Mouse (Mus musculus) CH12F3 (cell line): ENCODE measurements around the gene Fntb.
"Not testable (repeated sequence)": the region's sequence is repeated elsewhere in the genome, so short reads cannot be mapped to it uniquely, and the experiment has no call there.

Experiments
- in situ Hi-C: fragments of 300-500 bp; cut with MboI; formaldehyde crosslinking; loops from 2 replicates; pipeline ENCODE4 v1.14.3; 2020; ENCODE audit warnings: low sequenced_read_pairs

Gene Fntb

DNA sequence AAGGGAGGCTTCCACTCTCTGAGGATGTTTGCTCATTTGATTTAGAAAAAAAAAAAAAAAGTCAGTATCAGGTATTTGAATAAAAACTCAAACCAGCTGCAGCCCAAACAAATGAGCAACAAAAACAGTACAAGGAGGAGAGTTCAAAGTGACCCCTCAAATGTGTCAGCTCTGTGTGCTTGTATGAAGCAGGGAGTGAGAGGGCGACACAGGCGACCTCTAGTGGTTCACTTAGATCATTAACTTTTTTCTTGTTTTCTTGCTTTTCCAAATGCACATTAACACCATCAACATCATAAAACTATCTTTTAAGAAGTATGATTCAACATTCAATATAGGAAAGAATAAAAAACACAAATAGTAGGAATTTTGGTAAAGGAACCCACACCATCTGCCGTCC, 67.3 kb downstream of the Fntb start:
- in situ Hi-C loops: no loop called here

- in situ Hi-C loops: no loop called here
Measured at GRCm38 (mm10) chr12:76837101-76837843, 71.9 kb downstream of the Fntb start.

- in situ Hi-C loops: no loop called here
Measured at GRCm38 (mm10) chr12:76837844-76838650, 72.7 kb downstream of the Fntb start.

- in situ Hi-C loops: no loop called here
Measured at GRCm38 (mm10) chr12:76839298-76839697, 73.9 kb downstream of the Fntb start.

DNA sequence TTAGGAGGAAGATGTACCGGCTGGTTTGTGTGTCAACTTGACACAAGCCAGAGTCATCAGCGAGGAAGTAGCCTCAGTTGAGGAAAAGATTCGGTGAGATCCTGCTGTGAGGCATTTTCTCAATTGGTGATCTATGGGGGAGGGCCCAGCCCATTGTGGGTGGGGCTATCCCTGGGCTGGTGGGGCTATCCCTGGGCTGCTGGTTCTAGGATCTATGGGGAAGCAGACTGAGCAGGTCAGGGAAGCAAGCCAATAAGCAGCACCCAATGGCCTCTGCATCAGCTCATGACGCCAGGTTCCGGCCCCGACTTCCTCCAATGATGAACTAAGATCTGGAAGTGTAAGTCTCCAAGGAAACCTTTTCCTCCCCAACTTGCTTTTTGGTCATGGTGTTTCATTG, 74.7 kb downstream of the Fntb start:
- in situ Hi-C loops: no loop called here

DNA sequence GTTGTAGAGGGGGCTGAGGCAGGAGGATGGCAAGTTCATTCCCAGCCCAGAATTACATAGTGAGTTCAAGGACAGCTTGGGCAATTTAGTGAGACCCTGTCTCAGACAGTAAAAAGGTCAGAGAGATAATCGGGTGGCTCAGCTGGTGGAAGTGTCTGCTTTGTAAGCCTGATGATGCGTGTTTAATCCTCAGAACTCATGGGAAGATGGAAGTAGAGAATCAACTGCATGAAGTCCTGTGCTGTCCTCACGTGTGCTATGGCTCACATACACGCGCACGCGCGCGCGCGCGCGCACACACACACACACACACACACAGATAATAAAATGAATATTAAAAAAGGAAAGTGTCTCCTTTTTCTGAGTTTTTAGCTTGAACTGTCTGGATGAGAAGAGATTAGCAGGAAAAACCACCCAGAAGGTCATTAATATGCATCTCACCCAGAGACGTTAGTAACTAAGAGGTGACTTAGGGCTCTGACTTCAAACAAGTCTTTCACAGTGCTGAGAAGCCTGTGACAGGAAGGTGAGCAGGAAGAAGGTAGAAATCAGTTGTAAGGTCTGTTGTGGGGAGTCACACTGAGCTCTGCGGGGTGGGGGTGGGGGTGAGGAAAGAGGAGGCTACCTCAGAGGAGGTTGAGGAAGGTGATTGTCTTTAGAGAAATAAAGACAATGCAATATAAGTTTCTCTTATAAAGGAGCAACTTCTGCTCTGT, 79.1 kb downstream of the Fntb start:
- in situ Hi-C loops: no loop called here

DNA sequence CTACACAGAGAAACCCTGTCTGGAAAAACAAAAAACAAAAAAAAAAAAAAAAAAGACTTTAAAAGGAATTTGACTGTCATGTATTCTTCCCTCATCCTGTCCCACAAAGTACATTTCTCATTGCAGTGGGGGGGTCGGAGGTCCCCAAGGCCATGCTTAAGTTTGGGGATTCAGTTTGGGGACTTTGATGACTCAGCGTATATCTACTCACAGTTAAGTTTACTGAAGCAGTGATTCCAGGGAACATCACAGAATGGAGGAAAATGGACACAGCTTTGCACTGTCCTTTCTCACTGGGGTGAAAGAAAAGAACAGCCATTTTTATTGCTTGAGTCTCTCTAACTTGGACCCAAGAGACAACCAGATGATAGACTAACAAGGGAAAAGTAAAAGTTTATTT, 87.0 kb downstream of the Fntb start:
- in situ Hi-C loops: no loop called here

DNA sequence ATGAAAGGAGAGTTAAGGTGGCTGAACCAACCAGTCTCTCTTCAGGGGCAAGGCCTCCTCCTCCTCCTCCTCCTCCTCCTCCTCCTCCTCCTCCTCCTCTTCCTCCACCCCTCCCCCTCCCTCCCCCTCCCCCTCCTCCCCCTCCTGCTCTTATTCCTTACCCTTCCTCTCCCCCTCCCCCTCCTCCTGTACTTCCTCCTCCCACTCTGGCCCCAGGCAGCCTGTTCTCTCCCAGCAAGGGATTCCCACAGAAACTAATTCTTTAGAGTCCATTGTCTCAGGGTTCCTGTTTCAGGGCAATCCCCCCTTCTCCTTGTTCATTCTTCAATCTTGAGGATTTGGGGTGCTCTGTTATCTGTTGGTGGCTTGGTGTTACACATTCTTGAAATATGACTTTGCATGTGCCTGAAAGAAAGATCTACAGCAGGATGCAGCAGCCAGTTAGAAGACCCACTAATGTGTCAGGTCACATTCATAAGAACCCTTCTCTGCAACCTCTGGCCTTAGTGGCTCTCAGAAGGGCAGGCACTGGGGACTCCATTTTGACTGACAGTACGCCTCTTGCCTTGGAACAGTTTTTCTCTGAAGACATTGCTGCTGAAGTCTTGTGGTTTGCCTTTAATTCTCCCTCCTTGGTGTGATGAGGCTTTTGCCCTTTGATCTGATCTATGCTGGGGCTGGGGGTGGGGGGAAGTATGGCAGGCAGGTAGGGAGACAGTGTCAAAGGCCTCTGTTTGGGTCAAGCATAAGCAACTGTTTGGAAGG, 88.2 kb downstream of the Fntb start:
- in situ Hi-C loops: no loop called here

DNA sequence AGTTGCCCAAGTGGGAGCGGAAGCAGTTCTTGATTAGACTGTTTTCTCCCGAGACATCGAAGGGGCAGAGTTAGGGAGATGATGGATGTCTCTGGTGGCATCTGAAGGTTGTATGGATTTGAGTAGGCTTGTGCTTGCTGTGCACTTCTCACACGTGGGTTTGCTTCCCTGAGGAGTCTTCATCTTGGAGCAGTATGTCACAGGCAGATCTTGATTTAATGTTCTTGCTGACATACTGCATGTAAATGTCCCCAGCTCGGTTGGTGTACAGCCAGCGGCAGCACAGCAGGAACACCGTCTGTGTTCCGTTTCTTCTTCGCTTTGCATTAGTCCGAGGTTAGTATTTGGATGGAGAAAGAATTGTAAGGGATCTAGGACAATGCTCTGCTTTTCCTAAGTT, 91.7 kb downstream of the Fntb start:
- in situ Hi-C loops: no loop called here

DNA sequence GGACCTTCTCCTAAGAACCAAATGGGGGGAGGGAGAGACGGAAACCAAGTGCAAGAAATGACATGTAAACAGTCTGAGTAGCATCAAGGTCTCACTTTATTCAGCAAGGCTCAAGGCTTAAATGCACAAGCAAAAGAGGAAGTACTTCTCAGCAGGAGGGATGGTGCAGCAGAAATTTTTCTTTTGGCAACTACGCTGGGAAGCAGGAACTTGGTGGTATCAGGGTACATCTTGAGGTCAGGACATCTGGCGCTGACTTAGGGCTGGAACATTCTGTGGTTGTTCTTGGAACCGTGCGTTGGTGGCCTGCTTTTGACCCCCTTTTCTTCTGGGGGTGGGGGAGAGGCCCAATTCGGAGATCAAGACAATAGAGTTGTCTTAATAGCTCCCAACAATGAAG, 93.4 kb downstream of the Fntb start:
- in situ Hi-C loops: not testable (repeated sequence)

DNA sequence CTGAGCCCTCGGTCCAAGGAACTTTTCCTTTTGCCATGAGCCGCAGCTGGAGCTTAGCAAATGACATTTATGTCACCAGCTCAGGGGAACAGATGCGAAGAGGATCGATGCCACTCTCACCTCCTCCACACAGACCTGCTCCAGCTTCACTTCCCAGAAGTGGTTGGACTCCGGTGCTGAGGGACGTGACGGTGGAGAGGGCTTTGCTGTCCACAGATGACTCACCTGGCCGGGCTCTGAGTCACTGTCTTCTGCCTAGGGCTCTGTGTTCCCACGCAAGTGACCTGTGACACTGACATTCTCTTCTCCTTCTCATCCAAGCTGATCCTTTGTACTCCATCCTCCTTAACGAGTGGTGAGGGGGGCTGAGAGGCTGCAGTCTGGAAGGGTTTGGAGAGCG, 98.3 kb downstream of the Fntb start:
- in situ Hi-C loops: no loop called here

DNA sequence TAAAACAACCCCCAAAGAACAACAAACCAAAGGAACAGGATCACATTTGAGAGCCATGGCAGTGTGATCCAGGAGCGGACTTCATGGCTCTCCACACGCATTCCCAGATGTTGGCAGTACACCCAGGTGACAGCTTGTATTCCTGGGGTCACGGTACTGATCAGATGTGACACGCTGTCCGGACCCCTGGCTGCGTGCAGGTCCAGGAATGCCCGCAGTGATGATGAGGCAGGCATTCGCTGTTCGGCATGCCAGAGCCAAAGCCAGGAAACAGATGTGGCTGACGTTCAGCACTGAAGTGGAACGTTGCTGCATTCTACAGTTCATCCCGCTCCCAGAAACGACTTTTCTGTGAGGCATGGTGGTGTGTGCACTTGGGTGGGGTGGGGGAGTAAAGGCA, 99.9 kb downstream of the Fntb start:
- in situ Hi-C loops: no loop called here

GRCm38 (mm10) chr12:76867586-76868280, 102.3 kb downstream of the Fntb start:
- in situ Hi-C loops: no loop called here

DNA sequence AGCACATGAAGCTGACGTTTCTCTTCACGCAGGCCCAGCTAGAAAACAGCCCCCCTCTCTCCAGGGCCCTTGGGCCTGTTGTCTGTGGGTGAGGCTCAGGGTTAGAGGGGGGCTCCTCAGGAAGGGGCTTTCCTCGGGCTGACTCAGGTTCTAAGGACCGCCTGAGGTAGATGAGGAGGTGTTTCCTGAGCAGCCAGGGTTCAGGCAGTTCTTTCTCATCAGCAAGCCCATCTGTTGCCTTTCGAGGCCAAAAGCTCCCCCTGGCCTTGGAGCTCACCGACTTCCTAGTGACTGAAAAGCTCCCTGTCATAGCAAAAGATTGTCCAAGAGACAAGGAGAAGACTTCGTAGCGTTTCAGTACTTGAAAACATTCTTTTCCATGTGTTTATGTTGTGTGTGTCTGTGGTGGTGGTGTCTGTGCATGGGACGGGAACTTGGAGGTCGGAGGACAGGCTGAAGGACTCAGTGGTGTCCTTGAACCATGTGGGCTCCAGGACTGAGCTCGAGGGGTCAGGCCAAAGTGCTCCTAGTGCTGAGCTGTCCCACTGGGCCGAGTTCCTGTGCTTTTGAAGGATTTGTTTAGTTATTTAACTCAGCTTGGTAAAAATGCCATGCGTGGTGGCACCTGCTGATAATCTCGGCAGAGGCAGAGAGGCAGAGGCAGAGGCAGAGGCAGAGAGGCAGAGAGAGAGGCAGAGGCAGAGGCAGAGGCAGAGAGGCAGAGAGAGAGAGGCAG, 103.2 kb downstream of the Fntb start:
- in situ Hi-C loops: no loop called here

- in situ Hi-C loops: no loop called here
Measured at GRCm38 (mm10) chr12:76869561-76869960, 104.2 kb downstream of the Fntb start.

- in situ Hi-C loops: no loop called here
Measured at GRCm38 (mm10) chr12:76872767-76873316, 107.5 kb downstream of the Fntb start.

GRCm38 (mm10) chr12:76874826-76875225, 109.4 kb downstream of the Fntb start:
- in situ Hi-C loops: no loop called here

GRCm38 (mm10) chr12:76879242-76879641, 113.9 kb downstream of the Fntb start:
- in situ Hi-C loops: no loop called here

GRCm38 (mm10) chr12:76880131-76880530, 114.7 kb downstream of the Fntb start:
- in situ Hi-C loops: no loop called here
